Mouse (Mus musculus) lung, embryonic 14.5 days (tissue): ENCODE data around the gene Hcrt. TPM values are rescaled to one million over a fixed set of nuclear protein-coding genes. Genes with fewer than 3 reads are reported as not detected.

Experiments
- ATAC-seq: fragments of 200-750 bp; cut with Nextera tagmentation; 2 replicates; pipeline ENCODE4 v1.8.0; 2017; ENCODE audit warnings: mild to moderate bottlenecking, moderate TSS enrichment, moderate library complexity; ENCODE audit not compliant: insufficient read depth
- DNase-seq: peaks from one replicate; pipeline ENCODE4 v3.0.0-alpha.2; 2015
- H3K27ac ChIP-seq: fragments of 300-500 bp; sonication (generic); 2 replicates; pipeline ENCODE4 v1.5.1; 2014; ENCODE audit warnings: low read depth, mild to moderate bottlenecking, moderate library complexity
- H3K27me3 ChIP-seq: fragments of 300-500 bp; sonication (generic); 2 replicates; pipeline ENCODE4 v1.6.1; 2014; ENCODE audit warnings: low read length, control low read depth; ENCODE audit not compliant: insufficient read depth
- H3K36me3 ChIP-seq: fragments of 300-500 bp; sonication (generic); 2 replicates; pipeline ENCODE4 v1.6.1; 2014; ENCODE audit warnings: control low read depth; ENCODE audit not compliant: insufficient read depth
- H3K4me1 ChIP-seq: fragments of 300-500 bp; sonication (generic); 2 replicates; pipeline ENCODE4 v1.6.1; 2014; ENCODE audit warnings: antibody characterized with exemption, control low read depth; ENCODE audit not compliant: insufficient read depth
- H3K4me2 ChIP-seq: fragments of 300-500 bp; sonication (generic); 2 replicates; pipeline ENCODE4 v1.6.1; 2014; ENCODE audit warnings: mild to moderate bottlenecking
- H3K4me3 ChIP-seq: fragments of 300-500 bp; sonication (generic); 2 replicates; pipeline ENCODE4 v1.5.1; 2014; ENCODE audit warnings: low read depth, low read length
- H3K9ac ChIP-seq: fragments of 300-500 bp; sonication (generic); 2 replicates; pipeline ENCODE4 v1.6.1; 2014
- H3K9me3 ChIP-seq: fragments of 300-500 bp; sonication (generic); 2 replicates; pipeline ENCODE4 v1.6.1; 2016; ENCODE audit warnings: low read depth, low read length, control low read depth
- CTCF ChIP-seq: IDR thresholded peaks from 2 replicates; pipeline ENCODE4 v1.5.1; 2016; ENCODE audit warnings: antibody characterized with exemption, low read depth
- WGBS: fragments of 180-500 bp; shearing (Covaris S2); extraction: QIAGEN DNeasy Blood & Tissue Kit; methylation state at CpG from one replicate; pipeline ENCODE4 v1.1.7; 2014; 5-methylcytosine and 5-hydroxymethylcytosine counted together
- polyA plus RNA-seq: library from polyadenylated mRNA; unstranded; fragments of >200 nt; fragmentation: Nextera tagmentation; extraction: Ambion mirVana; gene quantifications from 2 replicates; pipeline ENCODE4 v1.2.1, GENCODE M21; 2014

The Hcrt gene
- polyA plus RNA-seq, 1 experiment from 2014 or later, result not detected

GRCm38 (mm10) chr11:100718866-100719265 lies 43.9 kb downstream of the Hcrt start:
- Histone ChIP-seq H3K27me3 (no peaks in the 10 kb centered on the region), H3K4me1 (peaks cover 8% of the 10 kb centered on the region; the same call in 1 of the 2 replicates), H3K9ac (no peak overlapping the region), H3K27ac (no peak overlapping the region), H3K4me3 (no peak overlapping the region), H3K4me2 (no peak overlapping the region), H3K9me3 (no peaks in the 10 kb centered on the region), H3K36me3 (peaks cover 46% of the 10 kb centered on the region)
- no peak for TF ChIP-seq CTCF
- ATAC-seq, result no peak
- WGBS, result 88% methylated on average over 4 of the region's 4 CpGs
- no peak for DNase-seq

GRCm38 (mm10) chr11:100718462-100718861 lies 44.3 kb downstream of the Hcrt start:
- no peak overlapping the region for H3K9ac ChIP-seq
- no peak for DNase-seq
- ATAC-seq, result no peak
- WGBS, result 91% methylated on average over 7 of the region's 7 CpGs
- H3K36me3 ChIP-seq, result peaks cover 46% of the 10 kb centered on the region
- TF ChIP-seq CTCF, result no peak
- H3K4me3 ChIP-seq, result no peak overlapping the region
- no peak overlapping the region for H3K4me2 ChIP-seq
- H3K27me3 ChIP-seq, result no peaks in the 10 kb centered on the region
- no peak overlapping the region for H3K27ac ChIP-seq
- no peaks in the 10 kb centered on the region for H3K9me3 ChIP-seq
- peaks cover 12% of the 10 kb centered on the region for H3K4me1 ChIP-seq

GRCm38 (mm10) chr11:100716649-100717048 lies 46.1 kb downstream of the Hcrt start:
- no peak overlapping the region for H3K4me3 ChIP-seq
- TF ChIP-seq CTCF, result no peak
- no peak overlapping the region for H3K9ac ChIP-seq
- H3K4me2 ChIP-seq, result no peak overlapping the region
- peaks cover 18% of the 10 kb centered on the region for H3K4me1 ChIP-seq
- no peak overlapping the region for H3K27ac ChIP-seq
- H3K36me3 ChIP-seq, result peaks cover 46% of the 10 kb centered on the region
- no peak for DNase-seq
- no peaks in the 10 kb centered on the region for H3K27me3 ChIP-seq
- no peaks in the 10 kb centered on the region for H3K9me3 ChIP-seq
- no peak for ATAC-seq
- WGBS, result 74% methylated on average over 3 of the region's 3 CpGs

- Histone ChIP-seq H3K4me1 (peaks cover 19% of the 10 kb centered on the region), H3K36me3 (peaks cover 53% of the 10 kb centered on the region), H3K27ac (no peak overlapping the region), H3K27me3 (no peaks in the 10 kb centered on the region), H3K9me3 (no peaks in the 10 kb centered on the region), H3K4me3 (no peak overlapping the region), H3K4me2 (no peak overlapping the region), H3K9ac (no peak overlapping the region)
- DNase-seq (no peak), ATAC-seq (no peak)
- no peak for TF ChIP-seq CTCF
- 90% methylated on average over 6 of the region's 6 CpGs for WGBS
Observed at GRCm38 (mm10) chr11:100714948-100715347, 47.8 kb downstream of the Hcrt start.

- peak; percentile 85 for TF ChIP-seq CTCF
- no peaks in the 10 kb centered on the region for H3K27me3 ChIP-seq
- peak overlapping the region; percentile 65 for H3K4me2 ChIP-seq
- peaks cover 19% of the 10 kb centered on the region for H3K4me1 ChIP-seq
- 49% methylated on average over 6 of the region's 6 CpGs for WGBS
- peak; percentile 92 for DNase-seq
- ATAC-seq, result 0 out of 2 replicates have a peak, but pooled peaks have one; percentile 4
- H3K9me3 ChIP-seq, result no peaks in the 10 kb centered on the region
- peak overlapping the region; percentile 81; the same call in 1 of the 2 replicates for H3K27ac ChIP-seq
- peak overlapping the region; percentile 30; the same call in 1 of the 2 replicates for H3K4me3 ChIP-seq
- peak overlapping the region; percentile 46; the same call in 1 of the 2 replicates for H3K9ac ChIP-seq
- peaks cover 53% of the 10 kb centered on the region for H3K36me3 ChIP-seq
Observed at GRCm38 (mm10) chr11:100714534-100714915, 48.2 kb downstream of the Hcrt start.

GRCm38 (mm10) chr11:100713735-100714533 lies 48.8 kb downstream of the Hcrt start, which contains the start of gene Hspb9:
TSS of gene Hspb9 (plus strand) at chr11:100713850.
- DNase-seq, result peak; percentile 84
- Histone ChIP-seq H3K9me3 (no peaks in the 10 kb centered on the region), H3K36me3 (peaks cover 53% of the 10 kb centered on the region), H3K9ac (peak within 1 kb of the TSS; percentile 46), H3K27me3 (no peaks in the 10 kb centered on the region), H3K4me1 (peaks cover 19% of the 10 kb centered on the region), H3K4me3 (peak within 1 kb of the TSS; percentile 96), H3K27ac (peak within 1 kb of the TSS; percentile 81), H3K4me2 (peak within 1 kb of the TSS; percentile 80)
- 5% methylated on average over 38 of the region's 38 CpGs for WGBS
- TF ChIP-seq CTCF, result no peak
- peak; percentile 23; the same call in 1 of the 2 replicates for ATAC-seq

GRCm38 (mm10) chr11:100713174-100713573 lies 49.6 kb downstream of the Hcrt start:
- Histone ChIP-seq H3K9ac (peak overlapping the region; percentile 46), H3K4me2 (peak overlapping the region; percentile 65), H3K27ac (peak overlapping the region; percentile 81; the same call in 1 of the 2 replicates), H3K9me3 (no peaks in the 10 kb centered on the region), H3K36me3 (peaks cover 53% of the 10 kb centered on the region), H3K4me3 (peak overlapping the region; percentile 30; the same call in 1 of the 2 replicates), H3K4me1 (peaks cover 19% of the 10 kb centered on the region), H3K27me3 (no peaks in the 10 kb centered on the region)
- DNase-seq (no peak), ATAC-seq (no peak)
- no peak for TF ChIP-seq CTCF
- 58% methylated on average over 4 of the region's 4 CpGs for WGBS
